Mouse (Mus musculus) left cerebral cortex, adult 18-20 months (tissue): ENCODE measurements around the gene Rbfox1. TPM values are rescaled to one million over a fixed set of nuclear protein-coding genes. Genes with fewer than 3 reads are reported as not detected.
A peak's percentile ranks its signal among the peaks of the same experiment; 100 is the strongest.

Experiments
- DNase-seq, 2 experiments: peaks; one replicate each; pipeline ENCODE4 v3.0.0; 2021 to 2022; ENCODE audit warnings: low spot score in 2 of 2, mixed read lengths in 1 of 2
- total RNA-seq, 2 experiments: library from RNA; stranded (reverse); gene quantifications; 2 replicates each; pipeline ENCODE4 v1.2.3; 2021

The Rbfox1 gene
- total RNA-seq, 2 experiments from 2014 or later, result 309 to 311 TPM

GRCm38 (mm10) chr16:6091326-6092123 lies 206.4 kb downstream of the Rbfox1 start:
- no peak for DNase-seq

- no peak for DNase-seq
These were observed 210.6 kb downstream of the Rbfox1 start for GRCm38 (mm10) chr16:6095604-6096372.

- no peak for DNase-seq
These were observed 212.3 kb downstream of the Rbfox1 start for GRCm38 (mm10) chr16:6097244-6098040.

- no peak for DNase-seq
These were observed 213.0 kb downstream of the Rbfox1 start for GRCm38 (mm10) chr16:6098116-6098515.

GRCm38 (mm10) chr16:6099598-6099997 lies 214.4 kb downstream of the Rbfox1 start:
- no peak for DNase-seq

GRCm38 (mm10) chr16:6100421-6100877 lies 215.3 kb downstream of the Rbfox1 start:
- no peak for DNase-seq

- no peak for DNase-seq
These were observed 218.6 kb downstream of the Rbfox1 start for GRCm38 (mm10) chr16:6103713-6104112.

GRCm38 (mm10) chr16:6110121-6110520 lies 225.0 kb downstream of the Rbfox1 start:
- no peak for DNase-seq

GRCm38 (mm10) chr16:6113836-6114475 lies 228.8 kb downstream of the Rbfox1 start:
- DNase-seq, result peak in 1 of 2 experiments; percentile 2

GRCm38 (mm10) chr16:6119472-6119871 lies 234.3 kb downstream of the Rbfox1 start:
- no peak for DNase-seq

- no peak for DNase-seq
These were observed 236.1 kb downstream of the Rbfox1 start for GRCm38 (mm10) chr16:6121232-6121631.

- no peak for DNase-seq
These were observed 237.7 kb downstream of the Rbfox1 start for GRCm38 (mm10) chr16:6122859-6123258.

GRCm38 (mm10) chr16:6128314-6128713 lies 243.2 kb downstream of the Rbfox1 start:
- DNase-seq, result no peak

GRCm38 (mm10) chr16:6135016-6135415 lies 249.9 kb downstream of the Rbfox1 start:
- DNase-seq, result no peak

- DNase-seq, result no peak
These were observed 254.3 kb downstream of the Rbfox1 start for GRCm38 (mm10) chr16:6139432-6139831.

GRCm38 (mm10) chr16:6147957-6148356 lies 262.8 kb downstream of the Rbfox1 start:
- DNase-seq, result peak; percentile 4 to 8

- peak; percentile 5 to 25 for DNase-seq
These were observed 264.2 kb downstream of the Rbfox1 start for GRCm38 (mm10) chr16:6149345-6149744.

- DNase-seq, result no peak
These were observed 270.4 kb downstream of the Rbfox1 start for GRCm38 (mm10) chr16:6155556-6155955.

GRCm38 (mm10) chr16:6164476-6164875 lies 279.3 kb downstream of the Rbfox1 start:
- DNase-seq, result no peak

GRCm38 (mm10) chr16:6169346-6169745 lies 284.2 kb downstream of the Rbfox1 start:
- DNase-seq, result no peak

- DNase-seq, result no peak
These were observed 295.7 kb downstream of the Rbfox1 start for GRCm38 (mm10) chr16:6180819-6181218.
